18 mouse cellular contexts compared by ENCODE assay signal in genomic region chr6:118594833-118595680, GRCm38 (mm10). TPM values are rescaled to one million over a fixed set of nuclear protein-coding genes. Genes with fewer than 3 reads are reported as not detected.
A peak's percentile ranks its signal among the peaks of the same experiment; 100 is the strongest.
DNase-seq lines count a peak whose midpoint lies in the region; ATAC-seq and TF ChIP-seq lines count a peak whose summit lies in the region.
"Had no signal": no experiment of that assay in that cellular context is flagged by ENCODE, and none has a peak within 500 bp of the region (broad histone marks: within the 10 kb centered on the region; RNA-seq: fewer than 3 reads in every experiment).

No protein-coding gene starts in this region.

- no peak overlapping the region for H3K4me3 ChIP-seq in lung, embryonic 14.5 days (ENCODE audit: low read depth, low read length)
- H3K4me3 ChIP-seq: embryonic facial prominence, embryonic 12.5 days; neural tube, embryonic 15.5 days had no signal

- DNase-seq in heart, adult 11 months: peak; percentile 45
- no peak for DNase-seq in heart, postnatal 36 days
- peak; percentile 30 for DNase-seq in lung, embryonic 14.5 days
- no peak for DNase-seq in lung, postnatal 14 days
- peak; percentile 28 for DNase-seq in cerebellum, adult 11 months
- DNase-seq in cerebellum, postnatal 25 days: peak; percentile 60 to 73
- no peak for DNase-seq in embryo, embryonic 10.5 days (ENCODE audit: low spot score)
- DNase-seq: adrenal gland, postnatal 14 days; B cell, adult 2 months; gastrocnemius, postnatal 10 days; kidney, postnatal 25 days; layer of hippocampus, postnatal 36 days; lung, adult 18-20 months; thymus, postnatal 14 days had no signal

- TF ChIP-seq CTCF in lung, embryonic 14.5 days (IDR thresholded peaks at IDR 0.05; ENCODE audit: low read depth): no peak

- no peak for ATAC-seq in lung, embryonic 14.5 days (ENCODE audit: insufficient read depth)
- ATAC-seq in monocyte, adult 5-6 weeks (replicated peaks; ENCODE audit: insufficient number of reproducible peaks, low FRiP score, low TSS enrichment, poor library complexity, severe bottlenecking): no peak

- H3K36me3 ChIP-seq in lung, embryonic 14.5 days (ENCODE audit: insufficient read depth): peaks cover 18% of the 10 kb centered on the region; the same call in 1 of the 2 replicates

- H3K27me3 ChIP-seq in lung, embryonic 14.5 days (ENCODE audit: insufficient read depth, low read length): no peaks in the 10 kb centered on the region

- WGBS in lung, embryonic 14.5 days: 69% methylated on average over 10 of the region's 10 CpGs

- intact Hi-C loops in heart, postnatal 36 days (cut with DNase I): no loop called here

- H3K4me1 ChIP-seq in lung, embryonic 14.5 days (ENCODE audit: insufficient read depth): no peaks in the 10 kb centered on the region

- H3K4me2 ChIP-seq in lung, embryonic 14.5 days: no peak overlapping the region
- H3K4me2 ChIP-seq: embryonic facial prominence, embryonic 12.5 days; heart, embryonic 11.5 days; neural tube, embryonic 15.5 days had no signal

- no peak overlapping the region for H3K9ac ChIP-seq in lung, embryonic 14.5 days
- H3K9ac ChIP-seq: embryonic facial prominence, embryonic 12.5 days; neural tube, embryonic 15.5 days had no signal

- H3K27ac ChIP-seq in lung, embryonic 14.5 days (ENCODE audit: low read depth): no peak overlapping the region
- H3K27ac ChIP-seq: embryonic facial prominence, embryonic 12.5 days; neural tube, embryonic 15.5 days had no signal

- H3K9me3 ChIP-seq in lung, embryonic 14.5 days (ENCODE audit: low read depth, low read length): no peaks in the 10 kb centered on the region
- H3K9me3 ChIP-seq: embryonic facial prominence, embryonic 12.5 days; neural tube, embryonic 15.5 days had no signal

RNA-seq across cellular contexts. Expression of gene Ankrd26, which starts 33.0 kb away (rescaled TPM):
- 1 to 10 TPM; 1.8 to 2.0 TPM for total RNA-seq in heart, postnatal 36 days (2021)
- 17.6 and 18.0 TPM in 2 replicates for polyA plus RNA-seq in lung, embryonic 14.5 days (2014; fragmentation: Nextera tagmentation; extraction: Ambion mirVana)
- 6.3 to 15.4 TPM (median 9.3 TPM) in 3 replicates for total RNA-seq in monocyte, adult 5-6 weeks (2017)

Comparison
In these comparisons a context has a peak if more than half of its experiments do, and no peak if none do; other contexts are left out.
1. DNase-seq: peak in heart, adult 11 months (single experiment), lung, embryonic 14.5 days (single experiment), cerebellum, adult 11 months (single experiment) and cerebellum, postnatal 25 days (2 of 2); none in heart, postnatal 36 days (0 of 2), lung, postnatal 14 days (single experiment) and embryo, embryonic 10.5 days (single experiment).